Mouse (Mus musculus): ENCODE measurements around the gene Amigo3. TPM values are rescaled to one million over a fixed set of nuclear protein-coding genes. Genes with fewer than 3 reads are reported as not detected.

The Amigo3 gene
- polyA plus RNA-seq (2014; fragmentation: Illumina TruSeq; extraction: RNeasy Lipid Tissue Mini Kit (QIAGEN cat#74804); ENCODE audit: low read depth, low replicate concordance): not detected

DNA sequence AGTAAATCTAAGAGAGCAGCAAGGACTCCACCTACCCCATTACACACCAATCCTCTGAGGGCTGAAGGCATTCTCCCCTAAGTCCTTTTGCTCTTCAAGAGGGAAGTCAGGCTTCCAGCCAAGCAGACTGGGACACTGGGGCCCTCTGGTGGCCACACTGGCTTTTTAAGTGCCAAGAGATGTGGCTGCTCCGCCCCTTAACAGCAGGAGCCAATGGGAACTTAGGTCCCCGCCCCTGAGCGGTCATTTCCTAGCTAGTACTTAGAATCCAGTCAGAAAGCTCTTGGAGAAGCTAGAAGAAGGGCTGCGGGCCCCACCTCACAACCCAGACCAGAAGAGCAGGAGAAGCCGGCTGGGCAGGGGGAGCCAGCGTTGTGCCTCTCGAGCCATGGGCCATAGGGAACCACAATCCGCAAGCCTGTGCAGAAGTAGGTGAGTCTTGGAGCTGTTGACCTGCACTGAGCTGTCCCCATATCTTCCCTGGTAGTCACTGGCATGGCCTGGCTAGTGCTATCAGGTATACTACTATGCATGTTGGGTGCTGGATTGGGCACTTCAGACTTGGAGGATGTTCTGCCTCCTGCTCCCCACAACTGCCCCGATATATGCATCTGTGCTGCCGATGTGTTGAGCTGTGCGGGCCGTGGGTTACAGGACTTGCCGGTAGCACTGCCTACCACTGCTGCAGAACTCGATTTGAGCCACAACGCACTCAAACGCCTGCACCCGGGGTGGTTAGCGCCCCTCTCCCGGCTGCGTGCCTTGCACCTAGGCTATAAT lies at the start of gene Amigo3:
Gene Amigo3 (plus strand): TSS at position 275 of the 780 bp plus-strand sequence.

DNA sequence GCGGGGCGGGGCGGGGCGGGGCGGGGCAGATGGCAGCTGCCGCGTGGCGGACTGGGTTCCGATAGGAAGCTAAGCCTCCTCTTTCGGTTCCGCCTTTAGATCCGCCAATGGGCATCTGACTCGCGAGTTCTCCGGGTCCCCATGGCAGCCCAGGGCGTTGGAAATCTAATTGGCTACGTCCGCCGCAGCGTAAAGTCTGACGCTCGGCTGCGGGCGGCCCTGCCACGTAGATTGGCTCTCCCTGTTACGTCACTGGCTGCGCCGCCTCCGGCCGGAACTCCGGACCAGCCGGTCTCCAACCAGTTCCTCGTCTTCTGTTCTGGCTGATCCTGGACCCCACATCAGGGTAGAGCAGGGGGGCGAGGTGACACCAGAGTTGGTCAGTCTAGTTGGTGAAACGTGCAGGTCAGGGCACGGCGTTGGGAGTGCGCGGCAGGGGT lies 3.9 kb upstream of the Amigo3 start, which contains the start of gene Gmppb:
Gene Gmppb (plus strand): TSS at position 227 of the 440 bp plus-strand sequence.

DNA sequence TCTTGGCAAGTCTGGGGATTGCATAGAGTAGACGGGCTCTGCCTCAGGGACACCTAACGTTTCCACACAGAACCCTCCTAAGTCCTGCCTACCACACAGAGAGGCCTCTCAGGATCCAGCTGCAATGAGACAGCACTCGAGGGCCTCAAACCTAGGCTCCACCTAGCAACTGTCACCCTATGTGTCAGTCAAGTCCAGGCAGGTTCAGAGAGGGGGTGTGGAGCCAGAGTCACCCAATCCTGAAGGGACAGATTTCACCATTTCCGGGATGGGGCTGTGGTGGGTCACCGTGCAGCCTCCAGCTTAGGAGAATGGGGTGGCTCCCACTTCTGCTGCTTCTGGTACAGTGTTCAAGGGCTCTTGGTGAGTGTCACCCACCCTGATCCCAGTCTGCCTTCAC lies 27.2 kb downstream of the Amigo3 start, which contains the start of gene Mst1:
Gene Mst1 (plus strand): TSS at position 269 of the 400 bp plus-strand sequence.

DNA sequence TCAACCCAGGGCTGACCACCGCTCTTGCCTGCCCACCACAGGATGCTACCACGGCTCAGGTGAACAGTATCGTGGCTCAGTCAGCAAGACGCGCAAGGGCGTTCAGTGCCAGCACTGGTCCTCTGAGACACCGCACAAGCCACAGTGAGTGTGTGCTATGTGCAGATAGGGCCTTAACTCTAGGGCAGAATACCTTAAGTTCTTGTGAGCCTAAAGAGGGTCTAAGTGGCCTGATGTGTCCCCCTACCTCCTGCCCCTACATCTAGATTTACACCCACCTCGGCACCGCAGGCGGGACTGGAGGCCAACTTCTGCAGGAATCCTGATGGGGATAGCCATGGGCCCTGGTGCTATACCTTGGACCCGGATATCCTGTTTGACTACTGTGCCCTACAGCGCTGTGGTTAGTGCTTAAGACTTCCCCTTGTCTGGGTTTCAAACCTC lies 30.1 kb downstream of the Amigo3 start, which contains the start of gene Rnf123:
Gene Rnf123 (minus strand): TSS at position 359 of the 444 bp plus-strand sequence.

DNA sequence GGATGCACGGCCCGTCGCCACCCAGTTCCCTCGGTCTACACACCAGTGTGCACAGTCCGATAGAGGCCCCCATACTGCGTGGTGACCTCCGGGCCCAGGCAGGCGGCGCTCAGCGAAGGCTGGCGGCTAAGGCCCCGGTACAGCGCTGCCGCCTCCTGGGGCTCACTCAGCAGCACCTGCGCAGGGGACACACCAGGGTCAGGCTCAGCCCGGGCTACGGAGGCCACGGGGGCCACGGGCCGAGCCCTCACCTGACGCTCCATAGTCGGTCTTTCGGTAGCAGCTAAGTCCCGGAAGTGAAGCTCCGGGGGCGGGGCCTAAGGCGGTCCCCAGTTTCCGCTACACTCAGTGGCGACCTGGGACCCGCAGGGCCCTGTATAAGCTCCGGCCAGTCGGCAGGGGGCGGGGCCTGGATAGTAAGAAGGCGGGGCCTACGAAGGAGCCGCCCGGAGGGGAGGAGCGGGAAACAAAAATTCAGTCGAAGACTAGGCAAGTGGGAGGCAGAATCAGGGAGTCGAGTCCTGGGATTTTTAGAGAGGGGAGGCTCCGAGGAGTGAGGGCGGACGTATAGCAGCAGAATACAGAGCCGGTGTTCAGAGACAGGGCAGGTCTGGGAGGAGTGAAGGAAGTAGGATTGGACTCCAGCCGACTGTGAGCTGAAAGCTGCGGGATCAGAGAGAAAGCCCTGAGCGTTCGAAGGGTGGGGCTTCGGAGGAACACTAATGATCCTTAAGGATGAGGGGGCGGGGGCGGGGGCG lies 41.4 kb downstream of the Amigo3 start, which contains the start of gene Apeh:
Gene Apeh (minus strand): TSS at position 423 of the 758 bp plus-strand sequence.

Other genes starting within 250 kb of the Amigo3 start
- 42.4 TPM for gene Rbm6, start 179.9 kb upstream of the Amigo3 start, polyA plus RNA-seq (2014; fragmentation: Illumina TruSeq; extraction: RNeasy Lipid Tissue Mini Kit (QIAGEN cat#74804); ENCODE audit: low read depth, low replicate concordance)
- 0.37 TPM for gene Mon1a, start 165.0 kb upstream of the Amigo3 start, polyA plus RNA-seq (2014; fragmentation: Illumina TruSeq; extraction: RNeasy Lipid Tissue Mini Kit (QIAGEN cat#74804); ENCODE audit: low read depth, low replicate concordance)
- not detected for gene Mst1r, start 146.3 kb upstream of the Amigo3 start, polyA plus RNA-seq (2014; fragmentation: Illumina TruSeq; extraction: RNeasy Lipid Tissue Mini Kit (QIAGEN cat#74804); ENCODE audit: low read depth, low replicate concordance)
- gene Actl11, start 124.7 kb upstream of the Amigo3 start, polyA plus RNA-seq (2014; fragmentation: Illumina TruSeq; extraction: RNeasy Lipid Tissue Mini Kit (QIAGEN cat#74804); ENCODE audit: low read depth, low replicate concordance): not detected
- not detected for gene Camkv, start 117.5 kb upstream of the Amigo3 start, polyA plus RNA-seq (2014; fragmentation: Illumina TruSeq; extraction: RNeasy Lipid Tissue Mini Kit (QIAGEN cat#74804); ENCODE audit: low read depth, low replicate concordance)
- gene Traip, start 103.0 kb upstream of the Amigo3 start, polyA plus RNA-seq (2014; fragmentation: Illumina TruSeq; extraction: RNeasy Lipid Tissue Mini Kit (QIAGEN cat#74804); ENCODE audit: low read depth, low replicate concordance): 0.13 TPM
- 1.1 TPM for gene Uba7, start 77.7 kb upstream of the Amigo3 start, polyA plus RNA-seq (2014; fragmentation: Illumina TruSeq; extraction: RNeasy Lipid Tissue Mini Kit (QIAGEN cat#74804); ENCODE audit: low read depth, low replicate concordance)
- gene Gm20661, start 70.1 kb upstream of the Amigo3 start, polyA plus RNA-seq (2014; fragmentation: Illumina TruSeq; extraction: RNeasy Lipid Tissue Mini Kit (QIAGEN cat#74804); ENCODE audit: low read depth, low replicate concordance): not detected
- not detected for gene Inka1, start 67.3 kb upstream of the Amigo3 start, polyA plus RNA-seq (2014; fragmentation: Illumina TruSeq; extraction: RNeasy Lipid Tissue Mini Kit (QIAGEN cat#74804); ENCODE audit: low read depth, low replicate concordance)
- not detected for gene Cdhr4, start 60.7 kb upstream of the Amigo3 start, polyA plus RNA-seq (2014; fragmentation: Illumina TruSeq; extraction: RNeasy Lipid Tissue Mini Kit (QIAGEN cat#74804); ENCODE audit: low read depth, low replicate concordance)
- gene Gm20662, start 56.8 kb upstream of the Amigo3 start, polyA plus RNA-seq (2014; fragmentation: Illumina TruSeq; extraction: RNeasy Lipid Tissue Mini Kit (QIAGEN cat#74804); ENCODE audit: low read depth, low replicate concordance): not detected
- 24.5 TPM for gene Ip6k1, start 50.7 kb upstream of the Amigo3 start, polyA plus RNA-seq (2014; fragmentation: Illumina TruSeq; extraction: RNeasy Lipid Tissue Mini Kit (QIAGEN cat#74804); ENCODE audit: low read depth, low replicate concordance)
- gene Gmppb, start 3.9 kb upstream of the Amigo3 start, polyA plus RNA-seq (2014; fragmentation: Illumina TruSeq; extraction: RNeasy Lipid Tissue Mini Kit (QIAGEN cat#74804); ENCODE audit: low read depth, low replicate concordance): 2.0 TPM
- gene Mst1, start 27.3 kb downstream of the Amigo3 start, polyA plus RNA-seq (2014; fragmentation: Illumina TruSeq; extraction: RNeasy Lipid Tissue Mini Kit (QIAGEN cat#74804); ENCODE audit: low read depth, low replicate concordance): 9.9 TPM
- 1.7 TPM for gene Rnf123, start 30.2 kb downstream of the Amigo3 start, polyA plus RNA-seq (2014; fragmentation: Illumina TruSeq; extraction: RNeasy Lipid Tissue Mini Kit (QIAGEN cat#74804); ENCODE audit: low read depth, low replicate concordance)
- gene Apeh, start 41.4 kb downstream of the Amigo3 start, polyA plus RNA-seq (2014; fragmentation: Illumina TruSeq; extraction: RNeasy Lipid Tissue Mini Kit (QIAGEN cat#74804); ENCODE audit: low read depth, low replicate concordance): 28.2 TPM
- gene Bsn, start 137.2 kb downstream of the Amigo3 start, polyA plus RNA-seq (2014; fragmentation: Illumina TruSeq; extraction: RNeasy Lipid Tissue Mini Kit (QIAGEN cat#74804); ENCODE audit: low read depth, low replicate concordance): not detected
- gene Dag1, start 210.8 kb downstream of the Amigo3 start, polyA plus RNA-seq (2014; fragmentation: Illumina TruSeq; extraction: RNeasy Lipid Tissue Mini Kit (QIAGEN cat#74804); ENCODE audit: low read depth, low replicate concordance): 18.2 TPM
- 16.2 TPM for gene Nicn1, start 237.3 kb downstream of the Amigo3 start, polyA plus RNA-seq (2014; fragmentation: Illumina TruSeq; extraction: RNeasy Lipid Tissue Mini Kit (QIAGEN cat#74804); ENCODE audit: low read depth, low replicate concordance)
- gene Amt, start 243.7 kb downstream of the Amigo3 start, polyA plus RNA-seq (2014; fragmentation: Illumina TruSeq; extraction: RNeasy Lipid Tissue Mini Kit (QIAGEN cat#74804); ENCODE audit: low read depth, low replicate concordance): 37.0 TPM